Mouse (Mus musculus) CH12.LX (cell line): ENCODE results near the gene Hnrnpa1.

Source experiments
- BHLHE40 ChIP-seq: IDR thresholded peaks from 2 replicates; pipeline ENCODE4 v1.6.1; 2011; ENCODE audit warnings: mild to moderate bottlenecking, low read depth, low read length, improper control_type of control experiment
- CTCF ChIP-seq, 2 experiments: IDR thresholded peaks in 1 of 2; conservative IDR thresholded peaks in 1 of 2; 2 replicates each; pipeline ENCODE4 v1.5.1; 2011 to 2012; ENCODE audit warnings: low read depth in 2 of 2, low read length in 2 of 2, improper control_type of control experiment in 1 of 2, inconsistent platforms in 1 of 2, mild to moderate bottlenecking in 1 of 2, moderate library complexity in 1 of 2
- E2F4 ChIP-seq: IDR thresholded peaks from 2 replicates; pipeline ENCODE4 v1.6.1; 2011; ENCODE audit warnings: low read depth, low read length, improper control_type of control experiment; ENCODE audit not compliant: insufficient replicate concordance
- ELF1 ChIP-seq: IDR thresholded peaks from 2 replicates; pipeline ENCODE4 v1.6.1; 2014; ENCODE audit warnings: low read depth, mild to moderate bottlenecking, inconsistent platforms, low read length, improper control_type of control experiment
- MYC ChIP-seq: IDR thresholded peaks from 2 replicates; pipeline ENCODE4 v1.6.1; 2011; ENCODE audit warnings: low read depth, mild to moderate bottlenecking, improper control_type of control experiment, low read length
- POLR2AphosphoS2 ChIP-seq: IDR thresholded peaks from 2 replicates; pipeline ENCODE4 v1.6.1; 2011; ENCODE audit warnings: low read depth, low read length, improper control_type of control experiment
- RAD21 ChIP-seq: IDR thresholded peaks from 2 replicates; pipeline ENCODE4 v1.6.1; 2011; ENCODE audit warnings: low read depth, mild to moderate bottlenecking, low read length, improper control_type of control experiment, moderate library complexity
- RCOR1 ChIP-seq: conservative IDR thresholded peaks from 2 replicates; pipeline ENCODE4 v1.6.1; 2012; ENCODE audit warnings: low read depth, mild to moderate bottlenecking, inconsistent platforms, low read length, improper control_type of control experiment
- SIN3A ChIP-seq: IDR thresholded peaks from 2 replicates; pipeline ENCODE4 v1.6.1; 2012; ENCODE audit warnings: low read length, improper control_type of control experiment, inconsistent platforms
- SMC3 ChIP-seq: IDR thresholded peaks from 2 replicates; pipeline ENCODE4 v1.6.1; 2011; ENCODE audit warnings: low read depth, low read length, improper control_type of control experiment
- TCF12 ChIP-seq: IDR thresholded peaks from 2 replicates; pipeline ENCODE4 v1.6.1; 2014; ENCODE audit warnings: low read depth, mild to moderate bottlenecking, inconsistent platforms, low read length, improper control_type of control experiment

DNA sequence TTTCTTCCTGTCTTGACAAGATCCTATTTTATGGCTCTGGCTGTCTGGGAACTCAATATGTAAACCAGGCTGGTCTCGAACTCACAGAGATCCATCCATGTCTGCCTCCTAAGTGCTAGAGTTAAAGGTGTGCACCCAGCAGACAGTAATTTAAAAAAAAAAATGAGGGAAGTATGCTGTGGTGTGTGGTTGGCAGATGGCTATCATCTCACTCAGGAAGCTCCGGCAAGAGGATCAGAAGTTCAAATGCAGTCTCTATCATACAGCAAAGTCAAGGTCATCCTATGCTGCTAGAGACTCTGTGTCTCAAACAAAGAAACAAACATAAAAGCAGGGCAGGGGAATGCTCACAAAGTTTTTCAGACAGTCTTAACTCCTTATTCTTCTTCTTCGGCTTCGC lies 28.7 kb downstream of the Hnrnpa1 start:
- TF ChIP-seq ELF1 (no peak), E2F4 (no peak), SMC3 (no peak), SIN3A (no peak), CTCF (conservative IDR thresholded peaks at IDR 0.05 in 1 of 2, IDR thresholded peaks at IDR 0.05 in 1 of 2; ENCODE audit: low read depth in 2 of 2, low read length in 2 of 2) (no peak), MYC (no peak), RCOR1 (no peak), BHLHE40 (no peak), POLR2AphosphoS2 (no peak), RAD21 (no peak), TCF12 (no peak)
